Mouse (Mus musculus) megakaryocyte, embryonic 14.5 days (primary cell): ENCODE measurements at regions not wholly inside any gene's neighbourhood (a gene's known extent, or its start where the extent isn't known, plus 50 kb on each side); places are given as distances from the start of the nearest gene placed in this dataset.

Experiments used
- FLI1 ChIP-seq: IDR thresholded peaks from 2 replicates; pipeline ENCODE4 v1.6.1; 2012; ENCODE audit warnings: low read length, inconsistent platforms, mixed read lengths
- GATA1 ChIP-seq: IDR thresholded peaks from 3 replicates; pipeline ENCODE4 v1.6.1; 2012; ENCODE audit warnings: mixed read lengths, low read length, inconsistent platforms, borderline replicate concordance

DNA sequence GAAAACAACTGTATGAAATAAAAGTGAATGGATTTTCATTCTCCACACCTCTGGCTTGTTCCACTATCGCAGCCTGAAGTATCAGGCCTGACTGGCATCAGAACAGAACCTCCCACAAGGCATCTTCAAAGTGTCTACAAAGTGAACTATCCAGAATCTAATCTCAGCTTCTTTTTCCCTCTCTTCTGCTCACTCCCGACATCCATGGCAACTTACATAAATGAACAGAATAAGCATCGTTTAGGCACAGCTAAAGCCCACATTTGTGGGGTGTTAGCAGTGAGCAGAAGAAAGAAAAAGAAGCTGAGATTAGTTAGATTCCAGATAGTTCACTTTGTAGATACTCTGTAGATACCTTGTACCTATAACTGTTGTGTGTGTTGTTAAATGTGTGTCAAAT lies 182.0 kb downstream of the Lmo4 start:
- TF ChIP-seq FLI1 (no peak), GATA1 (no peak)
